Comparison of ENCODE assay signal across 8 mouse cellular contexts in genomic region chr4:102986917-102987316, GRCm38 (mm10). TPM values are rescaled to one million over a fixed set of nuclear protein-coding genes. Genes with fewer than 3 reads are reported as not detected.
A peak's percentile ranks its signal among the peaks of the same experiment; 100 is the strongest.
DNase-seq lines count a peak whose midpoint lies in the region; ATAC-seq and TF ChIP-seq lines count a peak whose summit lies in the region.

No protein-coding gene starts in this region.

- H3K4me1 ChIP-seq in E14TG2a.4 (replicated peaks; ENCODE audit: low read depth, low read length): peaks cover 14% of the 10 kb centered on the region
- no peaks in the 10 kb centered on the region for H3K4me1 ChIP-seq in forebrain, embryonic 15.5 days
- H3K4me1 ChIP-seq in intestine, postnatal 0 days (replicated peaks; ENCODE audit: control insufficient read depth, insufficient read depth, low read length): no peaks in the 10 kb centered on the region
- H3K4me1 ChIP-seq in liver, embryonic 13.5 days (replicated peaks): no peaks in the 10 kb centered on the region
- no peaks in the 10 kb centered on the region for H3K4me1 ChIP-seq in neural tube, embryonic 12.5 days

- peak; percentile 83 for ATAC-seq in forebrain, embryonic 15.5 days (replicated peaks)
- no peak for ATAC-seq in intestine, postnatal 0 days
- ATAC-seq in liver, embryonic 13.5 days (ENCODE audit: low read depth): no peak
- peak; percentile 76 for ATAC-seq in neural tube, embryonic 12.5 days (ENCODE audit: low FRiP score, low read depth)

- no peak overlapping the region for H3K4me2 ChIP-seq in forebrain, embryonic 15.5 days (replicated peaks)
- no peak overlapping the region for H3K4me2 ChIP-seq in intestine, postnatal 0 days (replicated peaks; ENCODE audit: low read depth)
- H3K4me2 ChIP-seq in liver, embryonic 13.5 days: no peak overlapping the region
- H3K4me2 ChIP-seq in neural tube, embryonic 12.5 days (replicated peaks): no peak overlapping the region

- no peaks in the 10 kb centered on the region for H3K27me3 ChIP-seq in C2C12 (ENCODE audit: control insufficient read depth, insufficient read depth, insufficient read length)
- H3K27me3 ChIP-seq in E14TG2a.4 (ENCODE audit: insufficient read depth, low read length): peaks cover 18% of the 10 kb centered on the region
- no peaks in the 10 kb centered on the region for H3K27me3 ChIP-seq in forebrain, embryonic 15.5 days
- no peaks in the 10 kb centered on the region for H3K27me3 ChIP-seq in intestine, postnatal 0 days (replicated peaks; ENCODE audit: control insufficient read depth, insufficient read depth, low read length)
- H3K27me3 ChIP-seq in liver, embryonic 13.5 days: no peaks in the 10 kb centered on the region
- H3K27me3 ChIP-seq in neural tube, embryonic 12.5 days (replicated peaks): no peaks in the 10 kb centered on the region

- H3K36me3 ChIP-seq in C2C12 (ENCODE audit: control insufficient read depth, insufficient read depth) (no peaks in the 10 kb centered on the region), E14TG2a.4 (ENCODE audit: insufficient read depth, low read length) (no peaks in the 10 kb centered on the region)
- no peaks in the 10 kb centered on the region for H3K36me3 ChIP-seq in forebrain, embryonic 15.5 days
- H3K36me3 ChIP-seq in intestine, postnatal 0 days (ENCODE audit: control insufficient read depth, insufficient read depth): no peaks in the 10 kb centered on the region
- H3K36me3 ChIP-seq in liver, embryonic 13.5 days: no peaks in the 10 kb centered on the region
- H3K36me3 ChIP-seq in neural tube, embryonic 12.5 days: no peaks in the 10 kb centered on the region

- WGBS in forebrain, embryonic 15.5 days: 0% methylated on average over 2 of the region's 2 CpGs
- WGBS in intestine, postnatal 0 days: 0% methylated on average over 2 of the region's 2 CpGs
- 1% methylated on average over 2 of the region's 2 CpGs for WGBS in liver, embryonic 13.5 days (ENCODE audit: insufficient replicate concordance)
- WGBS in neural tube, embryonic 12.5 days: 0% methylated on average over 2 of the region's 2 CpGs

- peak; percentile 51 for DNase-seq in c-Kit-positive CD71-positive TER-119-positive erythroid progenitor cells, embryonic 14.5 days (ENCODE audit: low spot score)
- DNase-seq in liver, embryonic 13.5 days: peak; percentile 22
- DNase-seq in urinary bladder, adult 18-20 months (ENCODE audit: low spot score in 2 of 2): no peak

- no peaks in the 10 kb centered on the region for H3K9me3 ChIP-seq in E14TG2a.4 (ENCODE audit: low read length)
- no peaks in the 10 kb centered on the region for H3K9me3 ChIP-seq in forebrain, embryonic 15.5 days
- H3K9me3 ChIP-seq in intestine, postnatal 0 days (ENCODE audit: control insufficient read depth): no peaks in the 10 kb centered on the region
- H3K9me3 ChIP-seq in liver, embryonic 13.5 days (replicated peaks): no peaks in the 10 kb centered on the region
- no peaks in the 10 kb centered on the region for H3K9me3 ChIP-seq in neural tube, embryonic 12.5 days

- H3K4me3 ChIP-seq in C2C12 (ENCODE audit: insufficient read depth, poor library complexity, severe bottlenecking): no peak overlapping the region
- no peak overlapping the region for H3K4me3 ChIP-seq in E14TG2a.4 (replicated peaks; ENCODE audit: low read length)
- H3K4me3 ChIP-seq in forebrain, embryonic 15.5 days: no peak overlapping the region
- H3K4me3 ChIP-seq in intestine, postnatal 0 days (ENCODE audit: low read depth, low read length): no peak overlapping the region
- H3K4me3 ChIP-seq in liver, embryonic 13.5 days (replicated peaks): no peak overlapping the region
- H3K4me3 ChIP-seq in neural tube, embryonic 12.5 days: no peak overlapping the region

- no peak overlapping the region for H3K27ac ChIP-seq in forebrain, embryonic 15.5 days (replicated peaks)
- H3K27ac ChIP-seq in intestine, postnatal 0 days (ENCODE audit: low read depth, low read length): no peak overlapping the region
- no peak overlapping the region for H3K27ac ChIP-seq in liver, embryonic 13.5 days
- H3K27ac ChIP-seq in neural tube, embryonic 12.5 days: no peak overlapping the region

- H3K79me3 ChIP-seq in C2C12 (ENCODE audit: low read depth): no peaks in the 10 kb centered on the region

- no peak overlapping the region for H3K9ac ChIP-seq in forebrain, embryonic 15.5 days (replicated peaks)
- H3K9ac ChIP-seq in intestine, postnatal 0 days (ENCODE audit: low read depth, low read length): no peak overlapping the region
- no peak overlapping the region for H3K9ac ChIP-seq in liver, embryonic 13.5 days
- no peak overlapping the region for H3K9ac ChIP-seq in neural tube, embryonic 12.5 days

- peak; percentile 31 for TF ChIP-seq CTCF in C2C12 (IDR thresholded peaks at IDR 0.05; ENCODE audit: control insufficient read depth, insufficient read depth, insufficient read length)
- peak; percentile 77 for TF ChIP-seq CTCF in E14TG2a.4 (conservative IDR thresholded peaks at IDR 0.05; ENCODE audit: low read length)
- peak; percentile 84 for TF ChIP-seq CTCF in intestine, postnatal 0 days (IDR thresholded peaks at IDR 0.05; ENCODE audit: low read depth)

- H3K79me2 ChIP-seq in C2C12 (ENCODE audit: control insufficient read depth, insufficient read depth): no peaks in the 10 kb centered on the region

- no peak overlapping the region for H3ac ChIP-seq in C2C12 (ENCODE audit: control insufficient read depth, insufficient read length, low read depth)

TF ChIP-seq in C2C12, 6 proteins besides CTCF, POLR2A, EP300 and RAD21:
- TF ChIP-seq USF1 (IDR thresholded peaks at IDR 0.05; ENCODE audit: low read depth) (no peak), MYOD1 (IDR thresholded peaks at IDR 0.05; ENCODE audit: control insufficient read depth, insufficient read length, low read depth) (no peak), MYOG (IDR thresholded peaks at IDR 0.05; ENCODE audit: control insufficient read depth, extremely low read depth, insufficient read length) (no peak), MAX (IDR thresholded peaks at IDR 0.05) (no peak), CEBPB (IDR thresholded peaks at IDR 0.05; ENCODE audit: low read depth) (no peak), FOSL1 (IDR thresholded peaks at IDR 0.05; ENCODE audit: insufficient read depth, low read length, poor library complexity, severe bottlenecking) (no peak)

RNA-seq across cellular contexts. Expression of gene Tctex1d1, which starts 8.5 kb away (rescaled TPM):
- polyA plus RNA-seq in C2C12 (2012; fragmentation: generic; extraction: Trizol): not detected
- polyA plus RNA-seq in forebrain, embryonic 15.5 days (2015; fragmentation: Nextera tagmentation; extraction: Ambion mirVana): 0.34 and 1.1 TPM in 2 replicates
- polyA plus RNA-seq in intestine, postnatal 0 days (2015; fragmentation: Nextera tagmentation; extraction: Ambion mirVana): 0.47 and 0.89 TPM in 2 replicates
- 0.12 TPM in 1 of 2 replicates, not detected in the other for polyA plus RNA-seq in liver, embryonic 13.5 days (2015; fragmentation: Nextera tagmentation; extraction: Ambion mirVana)
- polyA plus RNA-seq in neural tube, embryonic 12.5 days (2016; fragmentation: Nextera tagmentation; extraction: Ambion mirVana): 0.70 and 1.2 TPM in 2 replicates

RNA-seq across cellular contexts. Expression of gene Insl5, which starts 39.7 kb away (rescaled TPM):
- polyA plus RNA-seq in C2C12 (2012; fragmentation: generic; extraction: Trizol): not detected
- polyA plus RNA-seq in forebrain, embryonic 15.5 days (2015; fragmentation: Nextera tagmentation; extraction: Ambion mirVana): not detected in 2 replicates
- polyA plus RNA-seq in intestine, postnatal 0 days (2015; fragmentation: Nextera tagmentation; extraction: Ambion mirVana): 14.0 and 18.0 TPM in 2 replicates
- polyA plus RNA-seq in liver, embryonic 13.5 days (2015; fragmentation: Nextera tagmentation; extraction: Ambion mirVana): not detected in 2 replicates
- 0.29 TPM in 1 of 2 replicates, not detected in the other for polyA plus RNA-seq in neural tube, embryonic 12.5 days (2016; fragmentation: Nextera tagmentation; extraction: Ambion mirVana)

Comparison
In these comparisons a context has a peak if more than half of its experiments do, and no peak if none do; other contexts are left out.
1. CTCF ChIP-seq: peak in every context shown above with its lines; median percentile 84 in intestine, postnatal 0 days; 77 in E14TG2a.4; 31 in C2C12.
2. DNase-seq: peak in c-Kit-positive CD71-positive TER-119-positive erythroid progenitor cells, embryonic 14.5 days (single experiment) and liver, embryonic 13.5 days (single experiment); none in urinary bladder, adult 18-20 months (0 of 2).
3. ATAC-seq: peak in forebrain, embryonic 15.5 days (single experiment) and neural tube, embryonic 12.5 days (single experiment); none in intestine, postnatal 0 days (single experiment) and liver, embryonic 13.5 days (single experiment).
4. RNA of gene Insl5, which starts 39.7 kb away (polyA plus RNA-seq): 14.0 to 18.0 TPM in intestine, postnatal 0 days; 0.29 TPM in neural tube, embryonic 12.5 days, not detected in forebrain, embryonic 15.5 days, not detected in C2C12 (single experiment) and not detected in liver, embryonic 13.5 days; every median in the first group is over 10 times any median in the second.